Mouse (Mus musculus) erythroblast, embryonic 14.5 days (primary cell): ENCODE measurements around the gene Adap1. TPM values are rescaled to one million over a fixed set of nuclear protein-coding genes. Genes with fewer than 3 reads are reported as not detected.

Experiments used
- H3K27me3 ChIP-seq: 2 replicates; pipeline ENCODE4 v1.6.1; 2012; ENCODE audit warnings: inconsistent platforms; ENCODE audit not compliant: control insufficient read depth
- H3K36me3 ChIP-seq: 2 replicates; pipeline ENCODE4 v1.6.1; 2012; ENCODE audit warnings: mild to moderate bottlenecking, inconsistent platforms; ENCODE audit not compliant: control insufficient read depth
- H3K4me1 ChIP-seq: 2 replicates; pipeline ENCODE4 v1.6.1; 2012; ENCODE audit warnings: inconsistent platforms; ENCODE audit not compliant: control insufficient read depth
- H3K4me3 ChIP-seq: replicated peaks from 2 replicates; pipeline ENCODE3; 2012; ENCODE audit warnings: moderate library complexity, mild to moderate bottlenecking, inconsistent platforms
- H3K9me3 ChIP-seq: 2 replicates; pipeline ENCODE4 v1.6.1; 2012; ENCODE audit warnings: low read length, inconsistent platforms, mixed read lengths; ENCODE audit not compliant: control insufficient read depth
- GATA1 ChIP-seq: IDR thresholded peaks from 2 replicates; pipeline ENCODE4 v1.6.1; 2012; ENCODE audit warnings: low read length, inconsistent platforms, mixed read lengths
- TAL1 ChIP-seq: IDR thresholded peaks from 3 replicates; pipeline ENCODE4 v1.6.1; 2012; ENCODE audit warnings: low read length, inconsistent platforms, mixed read lengths
- polyA plus RNA-seq: library from polyadenylated mRNA; stranded (reverse); fragments of >175 nt; gene quantifications from 2 replicates; pipeline ENCODE4 v1.2.3, GENCODE M21; 2012

Adap1 gene
- polyA plus RNA-seq, 1 experiment = 0.17 TPM

- Histone ChIP-seq H3K27me3 (peaks cover 27% of the 10 kb centered on the region), H3K9me3 (no peaks in the 10 kb centered on the region), H3K4me3 (no peak overlapping the region), H3K36me3 (no peaks in the 10 kb centered on the region), H3K4me1 (peaks cover 22% of the 10 kb centered on the region)
- no peak for TF ChIP-seq TAL1
- no peak for TF ChIP-seq GATA1
Observed at GRCm38 (mm10) chr5:139326986-139327633, 1.7 kb upstream of the Adap1 start.

DNA sequence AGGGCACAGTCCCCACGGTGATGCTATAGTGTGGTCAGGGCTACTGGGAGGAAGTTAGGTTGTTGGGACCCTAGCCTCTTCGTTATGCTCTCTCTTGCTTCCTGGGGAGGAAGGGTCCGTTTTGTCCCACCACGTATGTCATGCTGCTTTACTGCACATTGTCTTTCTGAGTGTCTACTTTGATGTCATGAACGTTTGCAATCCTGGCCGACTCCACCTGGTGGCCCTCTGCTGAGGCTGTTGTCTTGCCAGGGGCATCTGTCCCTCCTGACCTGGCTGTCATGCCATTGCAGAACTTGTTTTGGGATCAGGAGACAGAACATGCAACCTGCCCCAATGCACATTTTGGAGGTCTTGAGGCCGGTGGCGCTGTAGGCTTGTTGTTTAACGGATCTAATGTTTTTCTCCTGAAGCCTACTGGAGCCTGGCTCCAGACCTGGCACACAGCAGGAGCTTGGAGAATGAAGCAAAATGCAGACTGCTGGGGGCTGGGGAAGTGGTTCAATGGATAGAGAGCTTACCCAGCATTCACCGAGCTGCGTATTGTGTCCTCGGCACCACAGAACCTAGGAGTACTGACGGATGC, 782 bp upstream of the Adap1 start:
- Histone ChIP-seq H3K27me3 (peaks cover 27% of the 10 kb centered on the region), H3K4me1 (peaks cover 19% of the 10 kb centered on the region), H3K4me3 (no peak overlapping the region), H3K9me3 (no peaks in the 10 kb centered on the region), H3K36me3 (no peaks in the 10 kb centered on the region)
- no peak for TF ChIP-seq TAL1
- TF ChIP-seq GATA1 = no peak

GRCm38 (mm10) chr5:139324691-139325394, 579 bp downstream of the Adap1 start:
- Histone ChIP-seq H3K4me3 (peak overlapping the region; percentile 60), H3K9me3 (no peaks in the 10 kb centered on the region), H3K27me3 (peaks cover 27% of the 10 kb centered on the region), H3K4me1 (peaks cover 19% of the 10 kb centered on the region), H3K36me3 (no peaks in the 10 kb centered on the region)
- TF ChIP-seq GATA1 (no peak), TAL1 (no peak)

DNA sequence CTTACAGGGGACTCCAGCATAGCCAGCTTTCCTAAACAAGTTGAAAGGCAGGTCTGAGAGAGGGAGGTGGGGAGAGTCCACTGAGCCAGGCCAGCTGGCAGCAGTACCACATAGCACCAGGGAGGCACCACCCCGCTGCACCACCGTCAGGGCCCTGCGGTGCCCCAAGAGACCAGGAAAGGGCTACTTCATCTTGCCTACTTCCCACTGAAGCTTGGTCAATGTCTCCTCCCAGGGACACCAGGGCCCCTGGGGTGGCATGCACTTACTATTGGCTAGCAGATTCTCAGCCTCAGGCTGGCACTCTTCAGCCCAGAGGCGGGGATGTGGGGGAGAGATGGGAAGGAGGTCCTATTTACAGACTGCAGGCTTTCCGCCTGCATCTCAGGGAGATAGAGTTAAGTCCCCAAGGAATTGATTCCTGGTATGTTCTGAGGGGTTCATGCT, 1.4 kb downstream of the Adap1 start:
- no peaks in the 10 kb centered on the region for H3K36me3 ChIP-seq
- H3K4me3 ChIP-seq = no peak overlapping the region
- no peaks in the 10 kb centered on the region for H3K9me3 ChIP-seq
- H3K4me1 ChIP-seq = peaks cover 19% of the 10 kb centered on the region
- H3K27me3 ChIP-seq = peaks cover 27% of the 10 kb centered on the region
- TF ChIP-seq TAL1 (no peak), GATA1 (no peak)

- H3K27me3 ChIP-seq = peaks cover 27% of the 10 kb centered on the region
- TF ChIP-seq TAL1 = no peak
- TF ChIP-seq GATA1 = no peak
- no peaks in the 10 kb centered on the region for H3K36me3 ChIP-seq
- no peaks in the 10 kb centered on the region for H3K9me3 ChIP-seq
- no peak overlapping the region for H3K4me3 ChIP-seq
- peaks cover 19% of the 10 kb centered on the region for H3K4me1 ChIP-seq
Observed at GRCm38 (mm10) chr5:139323260-139323924, 2.0 kb downstream of the Adap1 start.

DNA sequence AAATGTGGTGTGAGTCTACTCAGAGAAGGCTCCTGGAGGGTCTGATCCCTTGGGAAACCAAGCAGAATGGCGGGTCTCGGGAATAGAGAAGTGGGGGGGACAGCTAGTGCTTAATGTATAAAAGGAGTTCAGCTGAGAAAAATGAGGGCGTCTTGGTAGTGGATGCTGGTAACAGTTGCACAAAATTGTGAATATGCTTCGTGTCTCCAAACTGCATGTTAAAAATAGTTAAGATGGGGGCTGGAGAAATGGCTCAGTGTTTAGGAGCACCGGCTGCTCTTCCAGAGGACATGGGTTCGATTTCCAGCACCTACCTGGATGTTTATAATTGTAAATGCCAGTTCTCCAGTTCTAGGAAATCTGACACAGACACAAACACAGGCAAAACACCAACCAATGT, 4.1 kb downstream of the Adap1 start:
- no peaks in the 10 kb centered on the region for H3K36me3 ChIP-seq

GRCm38 (mm10) chr5:139320424-139320823, 5.0 kb downstream of the Adap1 start:
- TF ChIP-seq GATA1 (no peak), TAL1 (no peak)
- peaks cover 19% of the 10 kb centered on the region for H3K27me3 ChIP-seq
- H3K36me3 ChIP-seq = no peaks in the 10 kb centered on the region
- peaks cover 11% of the 10 kb centered on the region for H3K4me1 ChIP-seq
- no peaks in the 10 kb centered on the region for H3K9me3 ChIP-seq
- H3K4me3 ChIP-seq = no peak overlapping the region

More for the DNA sequence above, 4.1 kb downstream of the Adap1 start:
- no peak for TF ChIP-seq GATA1
- TF ChIP-seq TAL1 = no peak
- Histone ChIP-seq H3K4me1 (peaks cover 19% of the 10 kb centered on the region), H3K27me3 (peaks cover 27% of the 10 kb centered on the region), H3K9me3 (no peaks in the 10 kb centered on the region), H3K4me3 (no peak overlapping the region)

GRCm38 (mm10) chr5:139317751-139318504, 7.5 kb downstream of the Adap1 start:
- H3K27me3 ChIP-seq = no peaks in the 10 kb centered on the region; the same call in 1 of the 2 replicates
- peaks cover 5% of the 10 kb centered on the region for H3K4me1 ChIP-seq
- TF ChIP-seq GATA1 = no peak
- TF ChIP-seq TAL1 = no peak
- no peaks in the 10 kb centered on the region for H3K9me3 ChIP-seq
- no peaks in the 10 kb centered on the region for H3K36me3 ChIP-seq
- H3K4me3 ChIP-seq = no peak overlapping the region
